Mouse (Mus musculus): ENCODE results near the gene Nckap1l.

- TF ChIP-seq POLR2A (IDR thresholded peaks at IDR 0.05; ENCODE audit: low read depth, low read length) (no peak), CTCF (IDR thresholded peaks at IDR 0.05; ENCODE audit: extremely low read depth, insufficient read depth, insufficient read length, insufficient replicate concordance) (no peak)
These were observed 30.9 kb downstream of the Nckap1l start for GRCm38 (mm10) chr15:103484490-103484889.
